Mouse (Mus musculus): ENCODE measurements at regions not wholly inside any gene's neighbourhood (a gene's known extent, or its start where the extent isn't known, plus 50 kb on each side); places are given as distances from the start of the nearest gene placed in this dataset.

- Histone ChIP-seq H3K36me3 (ENCODE audit: control insufficient read depth, insufficient read depth, low read length) (no peaks in the 10 kb centered on the region), H3K27ac (ENCODE audit: low read length) (no peak overlapping the region), H3K27me3 (ENCODE audit: control insufficient read depth, insufficient read depth, low read depth, low read length) (no peaks in the 10 kb centered on the region), H3K4me2 (ENCODE audit: low read depth, low read length) (no peak overlapping the region), H3K9ac (ENCODE audit: low read length) (no peak overlapping the region), H3K4me3 (ENCODE audit: low read length) (no peak overlapping the region), H3K4me1 (replicated peaks; ENCODE audit: control insufficient read depth, insufficient read depth, low read length) (no peaks in the 10 kb centered on the region), H3K9me3 (ENCODE audit: control insufficient read depth, low read length) (no peaks in the 10 kb centered on the region)
- ATAC-seq (ENCODE audit: low read depth), result no peak
- 67% methylated on average over 1 of the region's 1 CpGs for WGBS
Observed at GRCm38 (mm10) chr2:146586381-146586780, 74.2 kb upstream of the Ralgapa2 start.

GRCm38 (mm10) chr2:146586981-146587380, 74.8 kb upstream of the Ralgapa2 start:
- no peak for ATAC-seq (ENCODE audit: low read depth)
- H3K4me1 ChIP-seq (replicated peaks; ENCODE audit: control insufficient read depth, insufficient read depth, low read length), result no peaks in the 10 kb centered on the region
- H3K27ac ChIP-seq (ENCODE audit: low read length), result no peak overlapping the region
- H3K4me3 ChIP-seq (ENCODE audit: low read length), result no peak overlapping the region
- H3K36me3 ChIP-seq (ENCODE audit: control insufficient read depth, insufficient read depth, low read length), result no peaks in the 10 kb centered on the region
- H3K9ac ChIP-seq (ENCODE audit: low read length), result no peak overlapping the region
- H3K27me3 ChIP-seq (ENCODE audit: control insufficient read depth, insufficient read depth, low read depth, low read length), result no peaks in the 10 kb centered on the region
- H3K9me3 ChIP-seq (ENCODE audit: control insufficient read depth, low read length), result no peaks in the 10 kb centered on the region
- no peak overlapping the region for H3K4me2 ChIP-seq (ENCODE audit: low read depth, low read length)
- 61% methylated on average over 3 of the region's 3 CpGs for WGBS

GRCm38 (mm10) chr2:146589860-146590259, 77.7 kb upstream of the Ralgapa2 start:
- WGBS, result 67% methylated on average over 3 of the region's 3 CpGs
- no peak overlapping the region for H3K9ac ChIP-seq (ENCODE audit: low read length)
- ATAC-seq (ENCODE audit: low read depth), result no peak

GRCm38 (mm10) chr2:146593291-146593690, 81.1 kb upstream of the Ralgapa2 start:
- no peaks in the 10 kb centered on the region for H3K27me3 ChIP-seq (ENCODE audit: control insufficient read depth, insufficient read depth, low read depth, low read length)
- H3K27ac ChIP-seq (ENCODE audit: low read length), result no peak overlapping the region
- no peaks in the 10 kb centered on the region for H3K36me3 ChIP-seq (ENCODE audit: control insufficient read depth, insufficient read depth, low read length)
- ATAC-seq (ENCODE audit: low read depth), result no peak
- H3K9me3 ChIP-seq (ENCODE audit: control insufficient read depth, low read length), result no peaks in the 10 kb centered on the region
- H3K9ac ChIP-seq (ENCODE audit: low read length), result no peak overlapping the region
- WGBS, result 65% methylated on average over 2 of the region's 2 CpGs
- H3K4me1 ChIP-seq (replicated peaks; ENCODE audit: control insufficient read depth, insufficient read depth, low read length), result no peaks in the 10 kb centered on the region
- no peak overlapping the region for H3K4me3 ChIP-seq (ENCODE audit: low read length)
- no peak overlapping the region for H3K4me2 ChIP-seq (ENCODE audit: low read depth, low read length)

More at GRCm38 (mm10) chr2:146589860-146590259, 77.7 kb upstream of the Ralgapa2 start:
- H3K27me3 ChIP-seq (ENCODE audit: control insufficient read depth, insufficient read depth, low read depth, low read length), result no peaks in the 10 kb centered on the region
- H3K4me1 ChIP-seq (replicated peaks; ENCODE audit: control insufficient read depth, insufficient read depth, low read length), result no peaks in the 10 kb centered on the region
- no peak overlapping the region for H3K4me3 ChIP-seq (ENCODE audit: low read length)
- H3K9me3 ChIP-seq (ENCODE audit: control insufficient read depth, low read length), result no peaks in the 10 kb centered on the region
- no peaks in the 10 kb centered on the region for H3K36me3 ChIP-seq (ENCODE audit: control insufficient read depth, insufficient read depth, low read length)
- H3K27ac ChIP-seq (ENCODE audit: low read length), result no peak overlapping the region
- no peak overlapping the region for H3K4me2 ChIP-seq (ENCODE audit: low read depth, low read length)

- Histone ChIP-seq H3K9me3 (ENCODE audit: control insufficient read depth, low read length) (no peaks in the 10 kb centered on the region), H3K27ac (ENCODE audit: low read length) (no peak overlapping the region), H3K4me2 (ENCODE audit: low read depth, low read length) (no peak overlapping the region), H3K27me3 (ENCODE audit: control insufficient read depth, insufficient read depth, low read depth, low read length) (no peaks in the 10 kb centered on the region), H3K4me1 (replicated peaks; ENCODE audit: control insufficient read depth, insufficient read depth, low read length) (no peaks in the 10 kb centered on the region), H3K4me3 (ENCODE audit: low read length) (no peak overlapping the region), H3K9ac (ENCODE audit: low read length) (no peak overlapping the region), H3K36me3 (ENCODE audit: control insufficient read depth, insufficient read depth, low read length) (no peaks in the 10 kb centered on the region)
- 74% methylated on average over 4 of the region's 4 CpGs for WGBS
- no peak for ATAC-seq (ENCODE audit: low read depth)
Observed at GRCm38 (mm10) chr2:146594212-146594611, 82.1 kb upstream of the Ralgapa2 start.

- no peaks in the 10 kb centered on the region for H3K9me3 ChIP-seq (ENCODE audit: control insufficient read depth, low read length)
- no peaks in the 10 kb centered on the region for H3K36me3 ChIP-seq (ENCODE audit: control insufficient read depth, insufficient read depth, low read length)
- WGBS, result 72% methylated on average over 2 of the region's 2 CpGs
- H3K27me3 ChIP-seq (ENCODE audit: control insufficient read depth, insufficient read depth, low read depth, low read length), result no peaks in the 10 kb centered on the region
- H3K27ac ChIP-seq (ENCODE audit: low read length), result no peak overlapping the region
- peak; percentile 41 for ATAC-seq (ENCODE audit: low read depth)
- H3K4me3 ChIP-seq (ENCODE audit: low read length), result no peak overlapping the region
- H3K9ac ChIP-seq (ENCODE audit: low read length), result no peak overlapping the region
- H3K4me2 ChIP-seq (ENCODE audit: low read depth, low read length), result no peak overlapping the region
- no peaks in the 10 kb centered on the region for H3K4me1 ChIP-seq (replicated peaks; ENCODE audit: control insufficient read depth, insufficient read depth, low read length)
Observed at GRCm38 (mm10) chr2:146595673-146596072, 83.5 kb upstream of the Ralgapa2 start.

GRCm38 (mm10) chr2:146606170-146606569, 94.0 kb upstream of the Ralgapa2 start:
- no peak overlapping the region for H3K4me2 ChIP-seq (ENCODE audit: low read depth, low read length)
- H3K36me3 ChIP-seq (ENCODE audit: control insufficient read depth, insufficient read depth, low read length), result no peaks in the 10 kb centered on the region
- H3K27me3 ChIP-seq (ENCODE audit: control insufficient read depth, insufficient read depth, low read depth, low read length), result no peaks in the 10 kb centered on the region
- H3K9ac ChIP-seq (ENCODE audit: low read length), result no peak overlapping the region
- no peak overlapping the region for H3K27ac ChIP-seq (ENCODE audit: low read length)
- no peak for ATAC-seq (ENCODE audit: low read depth)
- H3K9me3 ChIP-seq (ENCODE audit: control insufficient read depth, low read length), result no peaks in the 10 kb centered on the region
- no peak overlapping the region for H3K4me3 ChIP-seq (ENCODE audit: low read length)
- no peaks in the 10 kb centered on the region for H3K4me1 ChIP-seq (replicated peaks; ENCODE audit: control insufficient read depth, insufficient read depth, low read length)

- Histone ChIP-seq H3K9ac (ENCODE audit: low read length) (no peak overlapping the region), H3K4me3 (ENCODE audit: low read length) (no peak overlapping the region), H3K27me3 (ENCODE audit: control insufficient read depth, insufficient read depth, low read depth, low read length) (no peaks in the 10 kb centered on the region), H3K9me3 (ENCODE audit: control insufficient read depth, low read length) (no peaks in the 10 kb centered on the region), H3K27ac (ENCODE audit: low read length) (no peak overlapping the region), H3K4me1 (replicated peaks; ENCODE audit: control insufficient read depth, insufficient read depth, low read length) (peaks cover 5% of the 10 kb centered on the region), H3K36me3 (ENCODE audit: control insufficient read depth, insufficient read depth, low read length) (no peaks in the 10 kb centered on the region), H3K4me2 (ENCODE audit: low read depth, low read length) (no peak overlapping the region)
- WGBS, result 94% methylated on average over 2 of the region's 2 CpGs
- no peak for ATAC-seq (ENCODE audit: low read depth)
Observed at GRCm38 (mm10) chr2:146610896-146611295, 98.8 kb upstream of the Ralgapa2 start.

- H3K36me3 ChIP-seq (ENCODE audit: control insufficient read depth, insufficient read depth, low read length), result no peaks in the 10 kb centered on the region
- H3K9ac ChIP-seq (ENCODE audit: low read length), result no peak overlapping the region
- H3K27ac ChIP-seq (ENCODE audit: low read length), result no peak overlapping the region
- no peaks in the 10 kb centered on the region for H3K9me3 ChIP-seq (ENCODE audit: control insufficient read depth, low read length)
- ATAC-seq (ENCODE audit: low read depth), result no peak
- H3K4me3 ChIP-seq (ENCODE audit: low read length), result no peak overlapping the region
- WGBS, result 38% methylated on average over 6 of the region's 6 CpGs
- no peaks in the 10 kb centered on the region for H3K27me3 ChIP-seq (ENCODE audit: control insufficient read depth, insufficient read depth, low read depth, low read length)
- H3K4me2 ChIP-seq (ENCODE audit: low read depth, low read length), result no peak overlapping the region
- H3K4me1 ChIP-seq (replicated peaks; ENCODE audit: control insufficient read depth, insufficient read depth, low read length), result peaks cover 5% of the 10 kb centered on the region
Observed at GRCm38 (mm10) chr2:146611886-146612521, 99.9 kb upstream of the Ralgapa2 start.
